Mouse (Mus musculus) intestine, embryonic 14.5 days (tissue): ENCODE measurements around the gene Gpr65. TPM values are rescaled to one million over a fixed set of nuclear protein-coding genes. Genes with fewer than 3 reads are reported as not detected.

Experiments used
- ATAC-seq: fragments of 200-750 bp; cut with Nextera tagmentation; replicated peaks from 2 replicates; pipeline ENCODE4 v1.8.0; 2017; ENCODE audit warnings: low read depth, moderate number of reproducible peaks, moderate TSS enrichment, moderate library complexity; ENCODE audit not compliant: low FRiP score, low TSS enrichment
- DNase-seq: peaks from one replicate; pipeline ENCODE4 v3.0.0-alpha.2; 2018; ENCODE audit warnings: low spot score
- H3K27ac ChIP-seq: fragments of 300-500 bp; sonication (generic); 2 replicates; pipeline ENCODE4 v1.5.1; 2014; ENCODE audit warnings: low read depth, mild to moderate bottlenecking, control low read depth
- H3K27me3 ChIP-seq: fragments of 300-500 bp; sonication (generic); replicated peaks from 2 replicates; pipeline ENCODE4 v1.6.1; 2014; ENCODE audit warnings: low read length, control low read depth; ENCODE audit not compliant: control insufficient read depth, insufficient read depth
- H3K36me3 ChIP-seq: fragments of 300-500 bp; sonication (generic); 2 replicates; pipeline ENCODE4 v1.6.1; 2014; ENCODE audit warnings: low read length, control low read depth; ENCODE audit not compliant: control insufficient read depth, insufficient read depth
- H3K4me1 ChIP-seq: fragments of 300-500 bp; sonication (generic); replicated peaks from 2 replicates; pipeline ENCODE4 v1.6.1; 2014; ENCODE audit warnings: low read length, control low read depth, mixed read lengths; ENCODE audit not compliant: control insufficient read depth, insufficient read depth
- H3K4me2 ChIP-seq: fragments of 300-500 bp; sonication (generic); 2 replicates; pipeline ENCODE4 v1.6.1; 2014; ENCODE audit warnings: low read length
- H3K4me3 ChIP-seq: fragments of 300-500 bp; sonication (generic); 2 replicates; pipeline ENCODE4 v1.5.1; 2014; ENCODE audit warnings: low read depth, low read length, control low read depth, mixed read lengths
- H3K9ac ChIP-seq: fragments of 300-500 bp; sonication (generic); 2 replicates; pipeline ENCODE4 v1.6.1; 2014; ENCODE audit warnings: mild to moderate bottlenecking, low read length
- H3K9me3 ChIP-seq: fragments of 300-500 bp; sonication (generic); 2 replicates; pipeline ENCODE4 v1.6.1; 2016; ENCODE audit warnings: low read length, control low read depth; ENCODE audit not compliant: control insufficient read depth
- WGBS: fragments of 180-500 bp; shearing (Covaris S2); extraction: QIAGEN DNeasy Blood & Tissue Kit; methylation state at CpG from one replicate; pipeline ENCODE4 v1.1.7; 2014; 5-methylcytosine and 5-hydroxymethylcytosine counted together
- polyA plus RNA-seq: library from polyadenylated mRNA; unstranded; fragments of >200 nt; fragmentation: Nextera tagmentation; extraction: Ambion mirVana; gene quantifications from 2 replicates; pipeline ENCODE4 v1.2.1, GENCODE M21; 2014

The Gpr65 gene
- polyA plus RNA-seq, 1 experiment from 2014 or later: 2.5 TPM

GRCm38 (mm10) chr12:98294241-98294640 is 25.8 kb downstream of the Gpr65 start:
- Histone ChIP-seq H3K4me1 (no peaks in the 10 kb centered on the region), H3K36me3 (no peaks in the 10 kb centered on the region), H3K27me3 (no peaks in the 10 kb centered on the region), H3K27ac (no peak overlapping the region), H3K9ac (no peak overlapping the region), H3K4me2 (no peak overlapping the region), H3K9me3 (no peaks in the 10 kb centered on the region), H3K4me3 (no peak overlapping the region)
- 78% methylated on average over 2 of the region's 2 CpGs for WGBS
- DNase-seq (no peak), ATAC-seq (no peak)

- DNase-seq (no peak), ATAC-seq (no peak)
- WGBS: 73% methylated on average over 5 of the region's 5 CpGs
- H3K4me3 ChIP-seq: no peak overlapping the region
- no peaks in the 10 kb centered on the region for H3K4me1 ChIP-seq
- no peaks in the 10 kb centered on the region for H3K9me3 ChIP-seq
- no peak overlapping the region for H3K9ac ChIP-seq
- no peak overlapping the region for H3K4me2 ChIP-seq
- no peak overlapping the region for H3K27ac ChIP-seq
- no peaks in the 10 kb centered on the region for H3K36me3 ChIP-seq
- H3K27me3 ChIP-seq: no peaks in the 10 kb centered on the region
Measured at GRCm38 (mm10) chr12:98301980-98302379, 33.5 kb downstream of the Gpr65 start.

GRCm38 (mm10) chr12:98303013-98303412 is 34.6 kb downstream of the Gpr65 start:
- ATAC-seq: no peak
- Histone ChIP-seq H3K9me3 (no peaks in the 10 kb centered on the region), H3K4me2 (no peak overlapping the region), H3K9ac (no peak overlapping the region), H3K27ac (no peak overlapping the region), H3K27me3 (no peaks in the 10 kb centered on the region), H3K4me3 (no peak overlapping the region), H3K36me3 (no peaks in the 10 kb centered on the region), H3K4me1 (no peaks in the 10 kb centered on the region)
- 96% methylated on average over 1 of the region's 1 CpGs for WGBS
- no peak for DNase-seq

- H3K27ac ChIP-seq: no peak overlapping the region
- DNase-seq (no peak), ATAC-seq (no peak)
- H3K9ac ChIP-seq: no peak overlapping the region
- H3K9me3 ChIP-seq: no peaks in the 10 kb centered on the region
- H3K4me2 ChIP-seq: no peak overlapping the region
- no peaks in the 10 kb centered on the region for H3K4me1 ChIP-seq
- H3K27me3 ChIP-seq: no peaks in the 10 kb centered on the region
- H3K36me3 ChIP-seq: no peaks in the 10 kb centered on the region
- H3K4me3 ChIP-seq: no peak overlapping the region
- 83% methylated on average over 7 of the region's 7 CpGs for WGBS
Measured at GRCm38 (mm10) chr12:98307179-98307915, 38.9 kb downstream of the Gpr65 start.

- Histone ChIP-seq H3K4me1 (no peaks in the 10 kb centered on the region), H3K27ac (no peak overlapping the region), H3K27me3 (no peaks in the 10 kb centered on the region), H3K4me3 (no peak overlapping the region), H3K4me2 (no peak overlapping the region), H3K9ac (no peak overlapping the region), H3K36me3 (no peaks in the 10 kb centered on the region), H3K9me3 (no peaks in the 10 kb centered on the region)
- DNase-seq (no peak), ATAC-seq (no peak)
- WGBS: 82% methylated on average over 7 of the region's 7 CpGs
Measured at GRCm38 (mm10) chr12:98311376-98312083, 43.1 kb downstream of the Gpr65 start.

- no peak overlapping the region for H3K27ac ChIP-seq
- 85% methylated on average over 5 of the region's 5 CpGs for WGBS
Measured at GRCm38 (mm10) chr12:98315924-98316323, 47.5 kb downstream of the Gpr65 start.

GRCm38 (mm10) chr12:98317718-98318340 is 49.4 kb downstream of the Gpr65 start:
- ATAC-seq (no peak), DNase-seq (no peak)
- no peak overlapping the region for H3K9ac ChIP-seq
- H3K4me3 ChIP-seq: no peak overlapping the region
- H3K36me3 ChIP-seq: no peaks in the 10 kb centered on the region
- 86% methylated on average over 8 of the region's 8 CpGs for WGBS
- H3K27ac ChIP-seq: no peak overlapping the region
- no peaks in the 10 kb centered on the region for H3K27me3 ChIP-seq
- H3K4me2 ChIP-seq: no peak overlapping the region
- no peaks in the 10 kb centered on the region for H3K9me3 ChIP-seq
- no peaks in the 10 kb centered on the region for H3K4me1 ChIP-seq

More at GRCm38 (mm10) chr12:98315924-98316323, 47.5 kb downstream of the Gpr65 start:
- Histone ChIP-seq H3K36me3 (no peaks in the 10 kb centered on the region), H3K4me2 (no peak overlapping the region), H3K4me3 (no peak overlapping the region), H3K27me3 (no peaks in the 10 kb centered on the region), H3K4me1 (no peaks in the 10 kb centered on the region), H3K9me3 (no peaks in the 10 kb centered on the region), H3K9ac (no peak overlapping the region)
- ATAC-seq: no peak
- DNase-seq: no peak

- Histone ChIP-seq H3K27me3 (no peaks in the 10 kb centered on the region), H3K4me1 (no peaks in the 10 kb centered on the region), H3K36me3 (no peaks in the 10 kb centered on the region), H3K27ac (no peak overlapping the region), H3K9ac (no peak overlapping the region), H3K9me3 (no peaks in the 10 kb centered on the region), H3K4me2 (no peak overlapping the region), H3K4me3 (no peak overlapping the region)
- WGBS: 73% methylated on average over 4 of the region's 4 CpGs
- no peak for ATAC-seq
- no peak for DNase-seq
Measured at GRCm38 (mm10) chr12:98322426-98322825, 54.0 kb downstream of the Gpr65 start.
